Mouse (Mus musculus) embryo, embryonic 11 days (tissue): ENCODE results near the gene Dctd.
"Not testable (repeated sequence)": the region's sequence is repeated elsewhere in the genome, so short reads cannot be mapped to it uniquely, and the experiment has no call there.

Experiments
- DNase-seq: peaks from one replicate; pipeline ENCODE4 v3.0.0-alpha.2; 2015

Gene Dctd

GRCm38 (mm10) chr8:48146449-48146848 lies 47.6 kb downstream of the Dctd start:
- no peak for DNase-seq

DNA sequence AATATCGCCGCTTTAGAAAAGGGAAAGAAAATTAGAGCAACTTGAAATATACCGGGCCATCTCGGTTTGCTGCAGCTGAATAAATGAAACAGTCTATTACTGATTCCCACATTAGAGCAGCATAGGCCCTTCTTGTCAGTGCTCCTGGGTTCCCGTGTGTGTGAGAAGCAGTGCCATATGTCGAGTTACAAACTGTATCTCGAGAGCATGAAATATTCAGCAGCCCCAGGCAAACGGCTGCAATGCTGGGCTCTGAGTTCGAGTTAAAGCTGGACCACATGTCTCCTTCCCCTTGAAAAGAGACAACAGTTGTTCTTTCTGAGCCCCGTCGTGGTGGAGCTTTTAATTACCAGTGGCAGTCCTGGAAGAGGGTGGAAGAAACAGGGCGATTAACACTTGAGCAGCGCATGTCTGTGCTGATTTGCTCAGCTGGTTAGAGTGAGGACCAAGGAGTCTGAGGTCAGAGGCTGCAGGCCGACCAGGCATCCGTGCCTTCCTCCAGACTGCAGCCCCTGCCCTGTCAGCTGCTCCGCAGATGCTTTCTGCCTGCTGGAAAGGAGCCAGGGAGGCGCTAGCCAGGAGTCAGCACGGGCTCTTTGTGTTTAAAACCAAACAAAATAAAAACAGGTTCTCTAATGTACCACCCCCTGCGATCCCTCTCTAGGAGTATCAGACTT lies 53.3 kb downstream of the Dctd start:
- DNase-seq = peak; percentile 74

DNA sequence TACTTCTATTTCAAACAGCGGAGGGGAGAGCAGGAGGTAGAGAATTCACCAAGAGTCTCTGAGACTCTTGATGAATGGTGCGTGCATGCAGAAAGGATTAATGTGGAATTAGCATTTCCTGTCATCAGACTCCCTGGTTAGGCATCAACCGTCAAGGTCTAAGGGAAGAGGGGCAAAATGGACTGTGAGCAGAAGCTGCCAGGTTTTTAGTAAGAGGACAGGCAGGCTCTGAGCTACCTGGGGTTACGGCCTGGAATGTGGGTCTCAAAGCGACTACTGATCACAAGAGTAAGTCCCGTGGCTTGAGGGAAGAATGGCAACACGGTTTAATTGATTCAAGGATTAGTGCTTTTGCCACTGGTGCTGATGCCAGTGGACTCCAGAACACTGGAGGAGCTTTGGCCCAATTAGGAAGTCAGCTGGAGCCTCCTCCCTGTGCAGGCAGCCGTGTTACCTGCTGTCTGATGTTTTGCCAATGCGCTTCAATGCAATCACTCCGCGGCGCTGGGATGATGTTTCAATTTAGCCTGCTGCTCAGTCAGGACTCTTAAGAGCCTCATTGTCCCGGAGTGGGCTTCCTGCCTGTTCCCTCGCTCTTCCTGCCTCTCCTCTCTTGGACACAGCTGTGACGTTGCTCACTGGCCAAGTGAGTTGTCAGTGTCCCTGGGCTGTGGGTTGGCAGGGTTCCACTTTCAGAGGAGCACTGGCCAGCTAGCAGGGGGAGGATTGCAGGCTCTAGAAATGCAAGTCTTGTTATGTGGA lies 54.6 kb downstream of the Dctd start:
- DNase-seq = peak; percentile 61

GRCm38 (mm10) chr8:48157718-48158117 lies 58.8 kb downstream of the Dctd start:
- DNase-seq = peak; percentile 33

DNA sequence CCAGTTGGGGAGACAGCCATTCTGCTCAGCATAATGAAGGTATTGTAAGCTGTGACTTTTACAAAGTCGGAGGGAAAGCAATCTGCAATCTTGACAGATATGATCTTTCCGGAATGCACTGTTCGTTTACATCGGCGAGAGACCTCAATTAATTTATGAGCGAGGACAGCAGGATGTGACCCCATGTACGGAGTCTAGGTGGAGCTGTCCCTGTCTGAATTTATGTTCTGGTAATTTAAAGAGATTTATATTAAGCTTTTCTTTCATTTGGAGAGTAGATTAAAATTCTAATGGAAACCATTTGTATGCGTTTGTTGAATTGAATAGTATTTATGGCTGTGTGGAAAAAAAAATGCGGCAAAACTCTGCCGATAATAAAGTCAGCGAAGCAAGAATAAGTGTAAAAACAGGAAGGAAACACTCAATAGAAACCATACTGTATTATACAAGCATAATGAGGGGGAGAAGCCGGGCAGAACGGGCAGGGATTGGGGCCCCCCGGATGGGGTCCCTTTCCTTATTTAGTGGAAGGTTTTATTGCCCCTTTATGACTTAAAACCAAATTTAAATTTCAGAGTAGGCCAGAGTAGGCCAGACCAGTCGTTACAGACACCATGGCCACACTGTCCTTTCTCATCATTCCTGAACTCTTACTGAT lies 59.8 kb downstream of the Dctd start:
- DNase-seq = peak; percentile 48

DNA sequence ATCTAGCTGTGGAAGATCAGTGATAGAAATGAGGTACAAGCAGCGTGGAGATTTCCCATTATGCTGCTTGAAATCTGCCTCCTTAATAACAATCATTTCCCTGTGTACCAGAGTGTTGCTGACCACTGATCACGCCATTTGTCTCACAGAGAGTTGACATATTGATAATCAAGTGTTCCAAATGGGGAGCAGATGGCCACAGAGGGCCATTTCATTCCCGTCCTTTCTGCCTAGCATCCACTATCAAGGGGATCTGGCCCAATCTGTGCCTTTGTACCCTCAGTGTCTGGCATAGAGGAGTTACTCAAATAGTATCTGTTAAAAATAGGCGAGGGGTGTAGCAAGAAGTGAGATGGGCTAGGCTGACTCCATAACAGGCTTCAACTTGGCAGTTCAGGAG lies 78.5 kb downstream of the Dctd start:
- DNase-seq = no peak

DNA sequence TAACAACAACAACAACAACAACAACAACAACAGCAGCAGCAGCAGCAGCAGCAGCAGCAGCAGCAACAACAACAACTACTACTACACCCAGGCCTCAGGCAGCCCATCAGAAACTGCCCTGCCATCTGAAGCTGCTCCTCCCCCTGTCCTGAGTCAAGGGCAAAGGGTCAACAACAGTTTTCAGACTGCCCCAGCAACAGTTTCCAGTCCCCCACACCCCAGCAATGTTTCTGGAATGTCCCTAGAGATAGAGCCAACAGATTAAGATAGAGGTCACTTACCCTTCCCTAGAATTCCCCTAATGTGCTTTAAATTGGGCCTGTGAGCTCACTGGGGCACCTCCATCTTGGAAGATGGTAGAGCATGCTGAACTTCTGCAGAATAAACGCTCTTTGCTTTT lies 79.0 kb downstream of the Dctd start:
- no peak for DNase-seq

DNA sequence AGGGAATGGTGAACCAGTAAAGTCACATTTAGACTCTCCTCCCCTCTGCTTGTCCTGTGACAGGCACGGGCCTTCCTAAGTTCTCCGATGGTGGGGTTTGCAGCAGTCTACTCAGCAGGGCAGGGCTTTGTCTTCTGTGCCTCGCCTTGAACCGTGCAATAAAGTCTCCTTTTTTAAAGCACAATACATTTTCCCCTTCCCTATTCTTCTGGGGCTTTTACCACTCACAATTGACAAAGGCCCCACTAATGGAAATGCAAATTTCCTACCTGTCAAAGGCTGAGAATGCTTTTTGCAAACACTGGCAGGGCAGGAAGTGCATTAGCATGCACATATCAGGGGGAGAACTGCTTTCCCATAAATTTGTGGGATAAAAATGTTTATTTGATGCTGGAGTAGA lies 80.1 kb downstream of the Dctd start:
- DNase-seq = peak; percentile 42

DNA sequence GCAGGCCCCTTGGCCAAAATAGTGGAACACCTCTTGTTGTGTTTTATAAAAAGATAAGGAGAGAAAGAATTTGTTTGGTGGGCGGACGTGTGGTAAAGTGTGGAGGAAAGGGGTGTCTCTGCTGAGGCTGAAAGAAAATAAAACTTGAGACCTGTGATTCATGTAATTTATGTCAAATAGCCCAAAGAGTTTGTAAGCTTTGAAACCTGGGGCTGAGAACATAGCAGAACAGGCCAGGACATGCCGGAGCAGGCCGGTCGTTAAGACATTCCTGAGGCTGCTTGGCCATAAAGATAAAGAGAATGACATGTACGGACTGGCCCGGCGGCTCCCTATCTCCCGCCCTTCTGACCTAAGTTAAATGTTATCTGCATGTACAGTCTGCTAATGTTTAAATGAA lies 81.3 kb downstream of the Dctd start:
- DNase-seq = not testable (repeated sequence)

- DNase-seq = no peak
Observed at GRCm38 (mm10) chr8:48181000-48181399, 82.1 kb downstream of the Dctd start.

DNA sequence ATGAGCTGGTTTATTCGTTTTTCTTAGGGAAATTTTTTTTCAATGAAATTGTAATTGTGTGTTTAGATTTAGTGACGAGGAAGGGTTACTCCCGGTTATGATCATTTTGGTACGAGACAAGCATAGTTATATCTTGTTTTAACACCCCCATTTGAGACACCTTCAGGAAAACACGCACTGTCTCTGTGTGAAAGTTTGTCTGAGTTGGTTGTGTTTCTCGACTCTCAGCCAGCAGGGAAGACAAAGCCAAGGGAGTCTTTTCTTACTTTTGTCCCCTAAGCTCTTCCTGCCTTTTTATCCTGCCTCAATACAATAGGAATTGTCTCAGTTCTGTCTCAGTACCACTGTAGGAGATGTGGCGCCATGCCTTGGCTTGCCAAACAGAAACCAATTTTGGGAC lies 84.9 kb downstream of the Dctd start:
- DNase-seq = no peak

DNA sequence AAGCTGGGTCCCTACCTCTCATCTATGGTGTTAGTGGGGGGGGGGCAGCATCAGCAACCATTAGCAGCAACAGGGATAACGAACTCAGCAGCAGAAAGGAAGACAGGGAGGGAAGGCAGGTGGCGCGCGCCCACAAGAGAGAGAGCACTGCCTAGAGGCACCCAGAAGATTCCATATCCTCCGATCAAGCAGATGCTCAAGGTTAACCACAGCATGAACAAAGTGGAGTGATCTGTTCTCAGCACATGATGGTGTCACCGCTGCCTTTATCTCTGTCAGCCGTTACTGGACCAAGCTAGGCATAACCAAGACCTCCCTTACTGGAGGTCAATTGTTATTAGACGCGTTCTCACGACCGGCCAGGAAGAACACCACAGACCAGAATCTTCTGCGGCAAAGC lies 89.7 kb downstream of the Dctd start:
- DNase-seq = no peak

GRCm38 (mm10) chr8:48195971-48196370 lies 97.1 kb downstream of the Dctd start:
- DNase-seq = no peak

GRCm38 (mm10) chr8:48199171-48199570 lies 100.3 kb downstream of the Dctd start:
- DNase-seq = no peak

GRCm38 (mm10) chr8:48202632-48203031 lies 103.7 kb downstream of the Dctd start:
- no peak for DNase-seq
